Mouse (Mus musculus): ENCODE results near the gene Dmap1. TPM values are rescaled to one million over a fixed set of nuclear protein-coding genes. Genes with fewer than 3 reads are reported as not detected.

Gene Dmap1
- polyA plus RNA-seq, 2 experiments = 57.5 to 66.8 TPM

- Histone ChIP-seq H3K27me3 (ENCODE audit: control insufficient read depth, insufficient read depth, low read length) (no peaks in the 10 kb centered on the region), H3K9ac (ENCODE audit: low read depth, low read length, severe bottlenecking) (no peak overlapping the region), H3K9me3 (ENCODE audit: control insufficient read depth, low read length) (no peaks in the 10 kb centered on the region), H3K4me2 (replicated peaks; ENCODE audit: low read depth, low read length, severe bottlenecking) (no peak overlapping the region), H3K4me1 (ENCODE audit: control insufficient read depth, insufficient read depth, low read length) (peaks cover 4% of the 10 kb centered on the region; the same call in 1 of the 2 replicates), H3K36me3 (ENCODE audit: control insufficient read depth, insufficient read depth, low read length) (peaks cover 81% of the 10 kb centered on the region), H3K27ac (replicated peaks; ENCODE audit: low read depth, low read length) (no peak overlapping the region), H3K4me3 (replicated peaks; ENCODE audit: low read length) (no peak overlapping the region)
- ATAC-seq (ENCODE audit: low FRiP score, low read depth) (peak; percentile 45; the same call in 1 of the 2 replicates), DNase-seq (ENCODE audit: low spot score) (peak; percentile 87)
- 8% methylated on average over 3 of the region's 3 CpGs for WGBS
- TF ChIP-seq POLR2A (IDR thresholded peaks at IDR 0.05; ENCODE audit: borderline replicate concordance, extremely low read depth, insufficient read depth, insufficient read length) = no peak
These were observed 5.2 kb downstream of the Dmap1 start for GRCm38 (mm10) chr4:117676903-117677302.

GRCm38 (mm10) chr4:117673901-117674300, 8.2 kb downstream of the Dmap1 start:
- DNase-seq (ENCODE audit: low spot score) (no peak), ATAC-seq (ENCODE audit: low FRiP score, low read depth) (no peak)
- Histone ChIP-seq H3K4me3 (replicated peaks; ENCODE audit: low read length) (no peak overlapping the region), H3K36me3 (ENCODE audit: control insufficient read depth, insufficient read depth, low read length) (peaks cover 61% of the 10 kb centered on the region), H3K9me3 (ENCODE audit: control insufficient read depth, low read length) (no peaks in the 10 kb centered on the region), H3K9ac (ENCODE audit: low read depth, low read length, severe bottlenecking) (no peak overlapping the region), H3K4me1 (ENCODE audit: control insufficient read depth, insufficient read depth, low read length) (no peaks in the 10 kb centered on the region), H3K27me3 (ENCODE audit: control insufficient read depth, insufficient read depth, low read length) (no peaks in the 10 kb centered on the region), H3K4me2 (replicated peaks; ENCODE audit: low read depth, low read length, severe bottlenecking) (no peak overlapping the region), H3K27ac (replicated peaks; ENCODE audit: low read depth, low read length) (no peak overlapping the region)
- no peak for TF ChIP-seq POLR2A (IDR thresholded peaks at IDR 0.05; ENCODE audit: borderline replicate concordance, extremely low read depth, insufficient read depth, insufficient read length)
- WGBS = 90% methylated on average over 2 of the region's 3 CpGs

GRCm38 (mm10) chr4:117672042-117672441, 10.0 kb downstream of the Dmap1 start:
- TF ChIP-seq POLR2A (IDR thresholded peaks at IDR 0.05; ENCODE audit: borderline replicate concordance, extremely low read depth, insufficient read depth, insufficient read length) = no peak
- DNase-seq (ENCODE audit: low spot score) = no peak
- Histone ChIP-seq H3K9ac (ENCODE audit: low read depth, low read length, severe bottlenecking) (no peak overlapping the region), H3K4me1 (ENCODE audit: control insufficient read depth, insufficient read depth, low read length) (no peaks in the 10 kb centered on the region), H3K27me3 (ENCODE audit: control insufficient read depth, insufficient read depth, low read length) (no peaks in the 10 kb centered on the region), H3K27ac (replicated peaks; ENCODE audit: low read depth, low read length) (no peak overlapping the region), H3K36me3 (ENCODE audit: control insufficient read depth, insufficient read depth, low read length) (peaks cover 44% of the 10 kb centered on the region), H3K4me2 (replicated peaks; ENCODE audit: low read depth, low read length, severe bottlenecking) (no peak overlapping the region), H3K9me3 (ENCODE audit: control insufficient read depth, low read length) (no peaks in the 10 kb centered on the region), H3K4me3 (replicated peaks; ENCODE audit: low read length) (no peak overlapping the region)
- WGBS = 72% methylated on average over 9 of the region's 9 CpGs
- no peak for ATAC-seq (ENCODE audit: low FRiP score, low read depth)

GRCm38 (mm10) chr4:117669874-117670273, 12.2 kb downstream of the Dmap1 start:
- H3K36me3 ChIP-seq (ENCODE audit: control insufficient read depth, insufficient read depth, low read length) = peaks cover 25% of the 10 kb centered on the region
- H3K9ac ChIP-seq (ENCODE audit: low read depth, low read length, severe bottlenecking) = no peak overlapping the region
- no peaks in the 10 kb centered on the region for H3K4me1 ChIP-seq (ENCODE audit: control insufficient read depth, insufficient read depth, low read length)
- no peak overlapping the region for H3K4me3 ChIP-seq (replicated peaks; ENCODE audit: low read length)
- no peaks in the 10 kb centered on the region for H3K27me3 ChIP-seq (ENCODE audit: control insufficient read depth, insufficient read depth, low read length)
- no peak for TF ChIP-seq POLR2A (IDR thresholded peaks at IDR 0.05; ENCODE audit: borderline replicate concordance, extremely low read depth, insufficient read depth, insufficient read length)
- ATAC-seq (ENCODE audit: low FRiP score, low read depth) (no peak), DNase-seq (ENCODE audit: low spot score) (no peak)
- no peak overlapping the region for H3K27ac ChIP-seq (replicated peaks; ENCODE audit: low read depth, low read length)
- no peak overlapping the region for H3K4me2 ChIP-seq (replicated peaks; ENCODE audit: low read depth, low read length, severe bottlenecking)
- WGBS = 78% methylated on average over 7 of the region's 7 CpGs
- H3K9me3 ChIP-seq (ENCODE audit: control insufficient read depth, low read length) = no peaks in the 10 kb centered on the region

GRCm38 (mm10) chr4:117666054-117666453, 16.0 kb downstream of the Dmap1 start:
- no peak overlapping the region for H3K4me3 ChIP-seq (replicated peaks; ENCODE audit: low read length)
- no peaks in the 10 kb centered on the region for H3K27me3 ChIP-seq (ENCODE audit: control insufficient read depth, insufficient read depth, low read length)
- H3K36me3 ChIP-seq (ENCODE audit: control insufficient read depth, insufficient read depth, low read length) = peaks cover 5% of the 10 kb centered on the region
- H3K4me2 ChIP-seq (replicated peaks; ENCODE audit: low read depth, low read length, severe bottlenecking) = no peak overlapping the region
- DNase-seq (ENCODE audit: low spot score) = no peak
- H3K9me3 ChIP-seq (ENCODE audit: control insufficient read depth, low read length) = no peaks in the 10 kb centered on the region
- H3K27ac ChIP-seq (replicated peaks; ENCODE audit: low read depth, low read length) = no peak overlapping the region
- 57% methylated on average over 8 of the region's 8 CpGs for WGBS
- H3K9ac ChIP-seq (ENCODE audit: low read depth, low read length, severe bottlenecking) = no peak overlapping the region
- no peak for TF ChIP-seq POLR2A (IDR thresholded peaks at IDR 0.05; ENCODE audit: borderline replicate concordance, extremely low read depth, insufficient read depth, insufficient read length)
- no peaks in the 10 kb centered on the region for H3K4me1 ChIP-seq (ENCODE audit: control insufficient read depth, insufficient read depth, low read length)
- no peak for ATAC-seq (ENCODE audit: low FRiP score, low read depth)

GRCm38 (mm10) chr4:117665531-117665930, 16.5 kb downstream of the Dmap1 start:
- WGBS = 48% methylated on average over 7 of the region's 7 CpGs
- Histone ChIP-seq H3K4me2 (replicated peaks; ENCODE audit: low read depth, low read length, severe bottlenecking) (no peak overlapping the region), H3K36me3 (ENCODE audit: control insufficient read depth, insufficient read depth, low read length) (peaks cover 7% of the 10 kb centered on the region), H3K27ac (replicated peaks; ENCODE audit: low read depth, low read length) (no peak overlapping the region), H3K4me1 (ENCODE audit: control insufficient read depth, insufficient read depth, low read length) (no peaks in the 10 kb centered on the region), H3K27me3 (ENCODE audit: control insufficient read depth, insufficient read depth, low read length) (no peaks in the 10 kb centered on the region), H3K4me3 (replicated peaks; ENCODE audit: low read length) (no peak overlapping the region), H3K9ac (ENCODE audit: low read depth, low read length, severe bottlenecking) (no peak overlapping the region), H3K9me3 (ENCODE audit: control insufficient read depth, low read length) (no peaks in the 10 kb centered on the region)
- DNase-seq (ENCODE audit: low spot score) = no peak
- no peak for TF ChIP-seq POLR2A (IDR thresholded peaks at IDR 0.05; ENCODE audit: borderline replicate concordance, extremely low read depth, insufficient read depth, insufficient read length)
- ATAC-seq (ENCODE audit: low FRiP score, low read depth) = no peak
